Mouse (Mus musculus): Measurements from ENCODE around the gene Kcnk3.

DNA sequence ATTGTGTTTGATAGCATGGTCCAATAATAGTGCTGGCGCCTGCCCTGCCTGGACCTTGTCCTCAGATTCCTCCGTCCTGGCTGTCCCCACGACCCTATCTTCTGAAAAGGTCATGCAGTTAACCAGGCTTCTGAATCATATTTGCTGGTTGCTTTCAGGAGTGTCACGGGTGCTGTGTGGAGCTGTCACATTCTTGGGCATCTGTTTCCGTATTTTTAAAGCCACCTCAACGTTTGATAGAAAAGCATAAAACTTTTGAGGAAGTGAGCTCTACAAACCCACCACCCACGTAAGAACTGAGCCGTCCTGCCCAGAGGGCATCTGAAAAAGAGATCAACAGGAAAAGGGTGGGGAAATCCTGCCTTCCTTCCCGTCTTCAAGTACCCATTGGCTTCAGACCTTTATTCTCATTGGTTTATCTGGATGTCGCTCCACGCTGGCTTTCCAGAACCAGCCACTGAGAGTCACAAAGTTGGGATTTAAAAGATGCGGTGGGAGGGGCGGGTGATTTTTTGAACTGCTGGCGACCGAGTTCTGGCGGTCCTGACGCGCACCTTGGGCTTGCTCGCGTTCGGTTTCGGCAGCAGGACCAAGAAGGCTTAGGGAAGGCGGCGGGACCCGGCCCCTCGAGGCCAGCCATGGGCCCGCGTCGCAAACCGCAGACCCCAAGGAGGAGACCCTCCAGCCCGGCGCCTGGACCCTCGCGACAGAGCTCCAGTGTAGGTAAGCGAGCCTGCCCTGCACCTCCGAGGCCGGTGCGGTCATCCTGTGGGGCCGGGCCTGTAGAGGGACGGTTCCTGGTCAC is 78.6 kb downstream of the Kcnk3 start, which contains the start of gene Cenpa:
- no peak for TF ChIP-seq CTCF (IDR thresholded peaks at IDR 0.05)
- peak; percentile 76 for TF ChIP-seq EP300 (IDR thresholded peaks at IDR 0.05)

Data from lung, postnatal 0 days (tissue).